Mouse (Mus musculus): Measurements from ENCODE around the gene Ly86.

The Ly86 gene

GRCm38 (mm10) chr13:37353016-37353415 is 8.0 kb downstream of the Ly86 start:
- no peak for DNase-seq (ENCODE audit: low spot score)

GRCm38 (mm10) chr13:37353868-37354267 is 8.9 kb downstream of the Ly86 start:
- DNase-seq (ENCODE audit: low spot score) = no peak

GRCm38 (mm10) chr13:37354432-37354831 is 9.4 kb downstream of the Ly86 start:
- DNase-seq (ENCODE audit: low spot score) = no peak

GRCm38 (mm10) chr13:37355642-37356331 is 10.8 kb downstream of the Ly86 start:
- no peak for DNase-seq (ENCODE audit: low spot score)

GRCm38 (mm10) chr13:37356549-37356948 is 11.5 kb downstream of the Ly86 start:
- DNase-seq (ENCODE audit: low spot score) = no peak

- no peak for DNase-seq (ENCODE audit: low spot score)
These were observed 13.1 kb downstream of the Ly86 start for GRCm38 (mm10) chr13:37358112-37358511.

- no peak for DNase-seq (ENCODE audit: low spot score)
These were observed 16.2 kb downstream of the Ly86 start for GRCm38 (mm10) chr13:37361249-37361648.

- no peak for DNase-seq (ENCODE audit: low spot score)
These were observed 19.3 kb downstream of the Ly86 start for GRCm38 (mm10) chr13:37364351-37364750.

- no peak for DNase-seq (ENCODE audit: low spot score)
These were observed 31.4 kb downstream of the Ly86 start for GRCm38 (mm10) chr13:37376411-37376810.

GRCm38 (mm10) chr13:37388222-37389202 is 43.5 kb downstream of the Ly86 start:
- peak; percentile 32 for DNase-seq (ENCODE audit: low spot score)

- no peak for DNase-seq (ENCODE audit: low spot score)
These were observed 44.3 kb downstream of the Ly86 start for GRCm38 (mm10) chr13:37389296-37389695.

GRCm38 (mm10) chr13:37398791-37399190 is 53.8 kb downstream of the Ly86 start:
- no peak for DNase-seq (ENCODE audit: low spot score)

GRCm38 (mm10) chr13:37399340-37399739 is 54.3 kb downstream of the Ly86 start:
- no peak for DNase-seq (ENCODE audit: low spot score)

GRCm38 (mm10) chr13:37402421-37402820 is 57.4 kb downstream of the Ly86 start:
- DNase-seq (ENCODE audit: low spot score) = no peak

- no peak for DNase-seq (ENCODE audit: low spot score)
These were observed 58.7 kb downstream of the Ly86 start for GRCm38 (mm10) chr13:37403708-37404107.

- peak; percentile 53 for DNase-seq (ENCODE audit: low spot score)
These were observed 70.7 kb downstream of the Ly86 start for GRCm38 (mm10) chr13:37415696-37416095.

- no peak for DNase-seq (ENCODE audit: low spot score)
These were observed 78.4 kb downstream of the Ly86 start for GRCm38 (mm10) chr13:37423416-37423815.

- DNase-seq (ENCODE audit: low spot score) = no peak
These were observed 79.9 kb downstream of the Ly86 start for GRCm38 (mm10) chr13:37424904-37425303.

GRCm38 (mm10) chr13:37425406-37425805 is 80.4 kb downstream of the Ly86 start:
- DNase-seq (ENCODE audit: low spot score) = no peak

GRCm38 (mm10) chr13:37426578-37427336 is 81.7 kb downstream of the Ly86 start:
- DNase-seq (ENCODE audit: low spot score) = no peak

GRCm38 (mm10) chr13:37428496-37428895 is 83.5 kb downstream of the Ly86 start:
- DNase-seq (ENCODE audit: low spot score) = no peak

- DNase-seq (ENCODE audit: low spot score) = no peak
These were observed 84.8 kb downstream of the Ly86 start for GRCm38 (mm10) chr13:37429661-37430271.
